Mouse (Mus musculus) C2C12 (cell line): ENCODE data around the gene Rps3. TPM values are rescaled to one million over a fixed set of nuclear protein-coding genes. Genes with fewer than 3 reads are reported as not detected.

Experiments used
- H3K27me3 ChIP-seq: one replicate; pipeline ENCODE4 v1.6.1; 2011; ENCODE audit not compliant: control insufficient read depth, insufficient read depth, insufficient read length
- H3K36me3 ChIP-seq: one replicate; pipeline ENCODE4 v1.6.1; 2011; ENCODE audit not compliant: control insufficient read depth, insufficient read depth
- H3K4me3 ChIP-seq: one replicate; pipeline ENCODE4 v1.5.1; 2011; ENCODE audit warnings: mild to moderate bottlenecking, control low read depth; ENCODE audit not compliant: poor library complexity, insufficient read depth, severe bottlenecking
- H3K79me2 ChIP-seq: one replicate; pipeline ENCODE4 v1.6.1; 2011; ENCODE audit not compliant: control insufficient read depth, insufficient read depth
- H3K79me3 ChIP-seq: one replicate; pipeline ENCODE4 v1.6.1; 2011; ENCODE audit warnings: low read depth, control low read depth
- H3ac ChIP-seq: one replicate; pipeline ENCODE3; 2011; ENCODE audit warnings: low read depth; ENCODE audit not compliant: control insufficient read depth, insufficient read length
- CEBPB ChIP-seq: IDR thresholded peaks from one replicate; pipeline ENCODE4 v1.6.1; 2011; ENCODE audit warnings: low read depth, mild to moderate bottlenecking, control low read depth, moderate library complexity
- CTCF ChIP-seq: IDR thresholded peaks from one replicate; pipeline ENCODE4 v1.5.1; 2011; ENCODE audit not compliant: control insufficient read depth, insufficient read depth, insufficient read length
- FOSL1 ChIP-seq: IDR thresholded peaks from one replicate; pipeline ENCODE4 v1.8.0; 2011; ENCODE audit warnings: mild to moderate bottlenecking, low read length; ENCODE audit not compliant: poor library complexity, insufficient read depth, severe bottlenecking
- MAX ChIP-seq: IDR thresholded peaks from one replicate; pipeline ENCODE4 v1.6.1; 2011; ENCODE audit warnings: mild to moderate bottlenecking, control low read depth
- MYOD1 ChIP-seq: IDR thresholded peaks from one replicate; pipeline ENCODE4 v1.6.1; 2011; ENCODE audit warnings: low read depth; ENCODE audit not compliant: control insufficient read depth, insufficient read length
- MYOG ChIP-seq: IDR thresholded peaks from one replicate; pipeline ENCODE4 v1.6.1; 2011; ENCODE audit not compliant: control insufficient read depth, insufficient read length; ENCODE audit errors: extremely low read depth
- USF1 ChIP-seq: IDR thresholded peaks from one replicate; pipeline ENCODE4 v1.6.1; 2011; ENCODE audit warnings: low read depth, mild to moderate bottlenecking, control low read depth, moderate library complexity
- polyA plus RNA-seq: library from polyadenylated mRNA; unstranded; fragments of >200 nt; fragmentation: generic; extraction: Trizol; gene quantifications from one replicate; pipeline ENCODE4 v1.2.1, GENCODE M21; 2012; ENCODE audit warnings: missing spikeins

Rps3 gene
- polyA plus RNA-seq, 1 experiment, result 2,967 TPM

DNA sequence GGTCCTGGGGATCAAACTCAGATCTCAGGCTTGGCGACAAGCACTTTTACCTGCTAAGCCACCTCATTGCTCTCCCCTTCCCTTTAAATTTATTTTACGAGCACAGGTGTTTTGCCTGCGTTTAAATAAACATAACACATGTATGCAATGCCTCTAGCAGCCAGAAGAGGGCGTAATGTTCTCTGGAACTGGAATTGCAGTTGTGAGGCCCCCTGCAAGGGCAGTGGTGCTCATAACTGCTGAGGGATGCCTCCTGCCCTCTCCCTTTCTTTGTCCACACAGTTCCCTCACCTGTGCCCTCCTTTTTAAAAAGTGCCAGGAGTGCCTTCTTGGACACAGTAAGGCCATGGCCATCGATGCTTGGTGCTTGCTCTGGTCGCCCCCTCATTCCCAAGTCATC is 39.5 kb downstream of the Rps3 start:
- Histone ChIP-seq H3K27me3 (no peaks in the 10 kb centered on the region), H3K4me3 (no peak overlapping the region), H3ac (no peak overlapping the region), H3K79me2 (no peaks in the 10 kb centered on the region), H3K36me3 (no peaks in the 10 kb centered on the region), H3K79me3 (no peaks in the 10 kb centered on the region)
- TF ChIP-seq MAX (no peak), USF1 (no peak), MYOD1 (no peak), FOSL1 (no peak), MYOG (no peak), CTCF (no peak), CEBPB (no peak)

GRCm38 (mm10) chr7:99443164-99443563 is 40.4 kb downstream of the Rps3 start:
- H3ac ChIP-seq, result no peak overlapping the region
- H3K27me3 ChIP-seq, result no peaks in the 10 kb centered on the region
- TF ChIP-seq MAX (no peak), MYOG (no peak), FOSL1 (no peak), USF1 (no peak), CTCF (no peak), MYOD1 (no peak), CEBPB (no peak)
- no peak overlapping the region for H3K4me3 ChIP-seq
- H3K36me3 ChIP-seq, result no peaks in the 10 kb centered on the region
- H3K79me2 ChIP-seq, result no peaks in the 10 kb centered on the region
- no peaks in the 10 kb centered on the region for H3K79me3 ChIP-seq

GRCm38 (mm10) chr7:99441534-99442072 is 41.9 kb downstream of the Rps3 start:
- Histone ChIP-seq H3K36me3 (no peaks in the 10 kb centered on the region), H3K79me3 (no peaks in the 10 kb centered on the region), H3ac (no peak overlapping the region), H3K79me2 (no peaks in the 10 kb centered on the region), H3K4me3 (no peak overlapping the region), H3K27me3 (no peaks in the 10 kb centered on the region)
- TF ChIP-seq MYOD1, result no peak
- no peak for TF ChIP-seq CTCF
- TF ChIP-seq MAX, result no peak
- no peak for TF ChIP-seq FOSL1
- no peak for TF ChIP-seq MYOG
- no peak for TF ChIP-seq USF1
- TF ChIP-seq CEBPB, result no peak

- Histone ChIP-seq H3ac (no peak overlapping the region), H3K27me3 (no peaks in the 10 kb centered on the region), H3K79me3 (no peaks in the 10 kb centered on the region), H3K4me3 (no peak overlapping the region), H3K79me2 (no peaks in the 10 kb centered on the region), H3K36me3 (no peaks in the 10 kb centered on the region)
- TF ChIP-seq CEBPB (no peak), MAX (no peak), FOSL1 (no peak)
Measured at GRCm38 (mm10) chr7:99438881-99439280, 44.7 kb downstream of the Rps3 start.

GRCm38 (mm10) chr7:99436530-99436929 is 47.0 kb downstream of the Rps3 start:
- Histone ChIP-seq H3K36me3 (no peaks in the 10 kb centered on the region), H3K27me3 (no peaks in the 10 kb centered on the region)

GRCm38 (mm10) chr7:99434672-99435250 is 48.8 kb downstream of the Rps3 start:
- Histone ChIP-seq H3K79me2 (no peaks in the 10 kb centered on the region), H3K36me3 (no peaks in the 10 kb centered on the region), H3ac (no peak overlapping the region), H3K79me3 (no peaks in the 10 kb centered on the region), H3K4me3 (no peak overlapping the region), H3K27me3 (no peaks in the 10 kb centered on the region)
- TF ChIP-seq CTCF (no peak), CEBPB (no peak), FOSL1 (no peak), MYOG (no peak), MAX (no peak), MYOD1 (no peak), USF1 (no peak)

More at GRCm38 (mm10) chr7:99436530-99436929, 47.0 kb downstream of the Rps3 start:
- no peaks in the 10 kb centered on the region for H3K79me2 ChIP-seq
- no peak overlapping the region for H3K4me3 ChIP-seq
- H3ac ChIP-seq, result no peak overlapping the region
- no peak for TF ChIP-seq FOSL1
- TF ChIP-seq USF1, result no peak
- no peak for TF ChIP-seq CEBPB
- no peak for TF ChIP-seq MAX
- TF ChIP-seq MYOD1, result no peak
- TF ChIP-seq CTCF, result no peak
- no peak for TF ChIP-seq MYOG
- H3K79me3 ChIP-seq, result no peaks in the 10 kb centered on the region
